Mouse (Mus musculus) liver, postnatal 0 days (tissue): Measurements from ENCODE around the gene Sytl1. TPM values are rescaled to one million over a fixed set of nuclear protein-coding genes. Genes with fewer than 3 reads are reported as not detected.

ENCODE experiments used
- ATAC-seq: fragments of 200-750 bp; cut with Nextera tagmentation; 2 replicates; pipeline ENCODE4 v1.8.0; 2017; ENCODE audit warnings: mild to moderate bottlenecking, moderate library complexity
- DNase-seq: peaks from one replicate; pipeline ENCODE4 v3.0.0-alpha.2; 2016
- H3K27ac ChIP-seq: fragments of 300-500 bp; sonication (generic); 2 replicates; pipeline ENCODE4 v1.5.1; 2014; ENCODE audit warnings: antibody characterized with exemption, moderate library complexity, mild to moderate bottlenecking, low read depth
- H3K27me3 ChIP-seq: fragments of 300-500 bp; sonication (generic); 2 replicates; pipeline ENCODE4 v1.6.1; 2014; ENCODE audit warnings: low read length, control low read depth, mixed read lengths; ENCODE audit not compliant: insufficient read depth
- H3K36me3 ChIP-seq: fragments of 300-500 bp; sonication (generic); replicated peaks from 2 replicates; pipeline ENCODE4 v1.6.1; 2014; ENCODE audit warnings: mild to moderate bottlenecking, control low read depth, low read length, moderate library complexity, mixed read lengths; ENCODE audit not compliant: insufficient read depth
- H3K4me1 ChIP-seq: fragments of 300-500 bp; sonication (generic); 2 replicates; pipeline ENCODE4 v1.6.1; 2014; ENCODE audit warnings: antibody characterized with exemption, mild to moderate bottlenecking, control low read depth; ENCODE audit not compliant: insufficient read depth
- H3K4me2 ChIP-seq: fragments of 300-500 bp; sonication (generic); 2 replicates; pipeline ENCODE4 v1.6.1; 2014; ENCODE audit warnings: low read depth, mild to moderate bottlenecking, low read length, moderate library complexity, mixed read lengths
- H3K4me3 ChIP-seq: fragments of 300-500 bp; sonication (generic); 2 replicates; pipeline ENCODE4 v1.5.1; 2014; ENCODE audit warnings: low read depth, low read length
- H3K9ac ChIP-seq: fragments of 300-500 bp; sonication (generic); replicated peaks from 2 replicates; pipeline ENCODE4 v1.6.1; 2014; ENCODE audit warnings: mild to moderate bottlenecking, moderate library complexity
- H3K9me3 ChIP-seq: fragments of 300-500 bp; sonication (generic); 2 replicates; pipeline ENCODE4 v1.6.1; 2016; ENCODE audit warnings: mild to moderate bottlenecking, control low read depth, low read length, mixed read lengths
- CTCF ChIP-seq: sonication (generic); IDR thresholded peaks from 2 replicates; pipeline ENCODE4 v1.5.1; 2016; ENCODE audit warnings: antibody characterized with exemption, low read depth
- EP300 ChIP-seq: IDR thresholded peaks from 2 replicates; pipeline ENCODE4 v1.6.1; 2016; ENCODE audit warnings: antibody characterized with exemption, low read depth, mild to moderate bottlenecking
- WGBS: fragments of 180-500 bp; shearing (Covaris S2); extraction: QIAGEN DNeasy Blood & Tissue Kit; methylation state at CpG from one replicate; pipeline ENCODE4 v1.1.7; 2014; ENCODE audit not compliant: insufficient replicate concordance; 5-methylcytosine and 5-hydroxymethylcytosine counted together
- polyA plus RNA-seq: library from polyadenylated mRNA; unstranded; fragments of >200 nt; fragmentation: Nextera tagmentation; extraction: Ambion mirVana; gene quantifications from 2 replicates; pipeline ENCODE4 v1.2.1, GENCODE M21; 2015

The Sytl1 gene
- polyA plus RNA-seq, 1 experiment from 2014 or later: 1.3 TPM

GRCm38 (mm10) chr4:133264559-133264958 is 1.6 kb upstream of the Sytl1 start:
- H3K9ac ChIP-seq: no peak overlapping the region
- no peak overlapping the region for H3K4me2 ChIP-seq
- no peak for TF ChIP-seq CTCF
- TF ChIP-seq EP300: no peak
- no peaks in the 10 kb centered on the region for H3K9me3 ChIP-seq
- WGBS: 69% methylated on average over 2 of the region's 2 CpGs
- ATAC-seq (no peak), DNase-seq (no peak)
- peaks cover 51% of the 10 kb centered on the region for H3K36me3 ChIP-seq
- H3K27ac ChIP-seq: no peak overlapping the region
- 0 out of 2 replicates have a peak, but pooled peaks cover 3% of the 10 kb centered on the region for H3K4me1 ChIP-seq
- H3K27me3 ChIP-seq: no peaks in the 10 kb centered on the region
- H3K4me3 ChIP-seq: no peak overlapping the region

- H3K27me3 ChIP-seq: no peaks in the 10 kb centered on the region
- no peak overlapping the region for H3K4me2 ChIP-seq
- WGBS: 78% methylated on average over 5 of the region's 5 CpGs
- H3K9me3 ChIP-seq: no peaks in the 10 kb centered on the region
- TF ChIP-seq CTCF (no peak), EP300 (no peak)
- H3K4me3 ChIP-seq: no peak overlapping the region
- H3K27ac ChIP-seq: no peak overlapping the region
- peaks cover 43% of the 10 kb centered on the region for H3K36me3 ChIP-seq
- ATAC-seq: no peak
- H3K4me1 ChIP-seq: 0 out of 2 replicates have a peak, but pooled peaks cover 3% of the 10 kb centered on the region
- H3K9ac ChIP-seq: no peak overlapping the region
- DNase-seq: no peak
Observed at GRCm38 (mm10) chr4:133263756-133264155, 843 bp upstream of the Sytl1 start.

- H3K27ac ChIP-seq: no peak overlapping the region
- peak overlapping the region; percentile 9 for H3K4me3 ChIP-seq
- H3K9ac ChIP-seq: peak overlapping the region; percentile 30; the same call in 1 of the 2 replicates
- TF ChIP-seq EP300 (no peak), CTCF (no peak)
- ATAC-seq: no peak
- H3K4me2 ChIP-seq: peak overlapping the region; percentile 55
- no peaks in the 10 kb centered on the region for H3K27me3 ChIP-seq
- H3K9me3 ChIP-seq: no peaks in the 10 kb centered on the region
- DNase-seq: no peak
- peaks cover 29% of the 10 kb centered on the region for H3K36me3 ChIP-seq
- H3K4me1 ChIP-seq: 0 out of 2 replicates have a peak, but pooled peaks cover 3% of the 10 kb centered on the region
- 42% methylated on average over 7 of the region's 7 CpGs for WGBS
Observed at GRCm38 (mm10) chr4:133262375-133262765, 543 bp downstream of the Sytl1 start.

- H3K4me2 ChIP-seq: peak overlapping the region; percentile 55
- H3K27me3 ChIP-seq: peaks cover 2% of the 10 kb centered on the region; the same call in 1 of the 2 replicates
- ATAC-seq (no peak), DNase-seq (no peak)
- H3K4me3 ChIP-seq: peak overlapping the region; percentile 9; the same call in 1 of the 2 replicates
- H3K27ac ChIP-seq: no peak overlapping the region
- no peak for TF ChIP-seq CTCF
- TF ChIP-seq EP300: no peak
- H3K9me3 ChIP-seq: no peaks in the 10 kb centered on the region
- peak overlapping the region; percentile 30 for H3K9ac ChIP-seq
- WGBS: 51% methylated on average over 10 of the region's 10 CpGs
- peaks cover 24% of the 10 kb centered on the region for H3K36me3 ChIP-seq
- 0 out of 2 replicates have a peak, but pooled peaks cover 3% of the 10 kb centered on the region for H3K4me1 ChIP-seq
Observed at GRCm38 (mm10) chr4:133261641-133262374, 1.1 kb downstream of the Sytl1 start.

- 68% methylated on average over 12 of the region's 12 CpGs for WGBS
- ATAC-seq: peak; percentile 21
Observed at GRCm38 (mm10) chr4:133257798-133258408, 5.0 kb downstream of the Sytl1 start.

GRCm38 (mm10) chr4:133257230-133257629 is 5.7 kb downstream of the Sytl1 start:
- Histone ChIP-seq H3K36me3 (peaks cover 7% of the 10 kb centered on the region; the same call in 1 of the 2 replicates), H3K9ac (no peak overlapping the region), H3K4me1 (no peaks in the 10 kb centered on the region), H3K27ac (no peak overlapping the region), H3K27me3 (peaks cover 4% of the 10 kb centered on the region; the same call in 1 of the 2 replicates), H3K4me3 (no peak overlapping the region), H3K4me2 (peak overlapping the region; percentile 45), H3K9me3 (no peaks in the 10 kb centered on the region)
- 60% methylated on average over 10 of the region's 12 CpGs for WGBS
- DNase-seq (no peak), ATAC-seq (peak; percentile 45)
- TF ChIP-seq CTCF (no peak), EP300 (no peak)

More at GRCm38 (mm10) chr4:133257798-133258408, 5.0 kb downstream of the Sytl1 start:
- DNase-seq: no peak
- Histone ChIP-seq H3K27me3 (peaks cover 4% of the 10 kb centered on the region; the same call in 1 of the 2 replicates), H3K4me2 (no peak overlapping the region), H3K9ac (no peak overlapping the region), H3K9me3 (no peaks in the 10 kb centered on the region), H3K27ac (no peak overlapping the region), H3K4me3 (no peak overlapping the region), H3K36me3 (0 out of 2 replicates have a peak, but pooled peaks cover 2% of the 10 kb centered on the region), H3K4me1 (0 out of 2 replicates have a peak, but pooled peaks cover 2% of the 10 kb centered on the region)
- TF ChIP-seq EP300 (no peak), CTCF (no peak)
